Mouse (Mus musculus) R1 (cell line): ENCODE measurements around the gene Adgrg1.

ENCODE experiments used
- DNase-seq: peaks from one replicate; pipeline ENCODE4 v3.0.0-alpha.2; 2018; ENCODE audit warnings: low read depth, low spot score

Gene Adgrg1

GRCm38 (mm10) chr8:94974467-94975165, at the start of gene Adgrg1:
Gene Adgrg1 (plus strand): TSS chr8:94974751.
- no peak for DNase-seq

- no peak for DNase-seq
Observed at GRCm38 (mm10) chr8:94928227-94928626, 46.3 kb upstream of the Adgrg1 start.

GRCm38 (mm10) chr8:94933918-94934317, 40.6 kb upstream of the Adgrg1 start:
- DNase-seq: no peak

- no peak for DNase-seq
Observed at GRCm38 (mm10) chr8:94935172-94935571, 39.4 kb upstream of the Adgrg1 start.

- peak; percentile 62 for DNase-seq
Observed at GRCm38 (mm10) chr8:94942566-94942965, 32.0 kb upstream of the Adgrg1 start.

- DNase-seq: no peak
Observed at GRCm38 (mm10) chr8:94945185-94945584, 29.4 kb upstream of the Adgrg1 start.

GRCm38 (mm10) chr8:94948421-94948820, 26.1 kb upstream of the Adgrg1 start:
- peak; percentile 10 for DNase-seq

- DNase-seq: peak; percentile 81
Observed at GRCm38 (mm10) chr8:94949010-94949409, 25.5 kb upstream of the Adgrg1 start.

GRCm38 (mm10) chr8:94950046-94950445, 24.5 kb upstream of the Adgrg1 start:
- DNase-seq: peak; percentile 77

- no peak for DNase-seq
Observed at GRCm38 (mm10) chr8:94950458-94950857, 24.1 kb upstream of the Adgrg1 start.

GRCm38 (mm10) chr8:94952086-94952485, 22.5 kb upstream of the Adgrg1 start:
- no peak for DNase-seq

GRCm38 (mm10) chr8:94953624-94954367, 20.8 kb upstream of the Adgrg1 start:
- DNase-seq: no peak

GRCm38 (mm10) chr8:94954368-94954737, 20.2 kb upstream of the Adgrg1 start:
- DNase-seq: no peak

GRCm38 (mm10) chr8:94954921-94955758, 19.4 kb upstream of the Adgrg1 start:
- peak; percentile 43 for DNase-seq

- no peak for DNase-seq
Observed at GRCm38 (mm10) chr8:94956078-94956574, 18.4 kb upstream of the Adgrg1 start.

GRCm38 (mm10) chr8:94962201-94962600, 12.3 kb upstream of the Adgrg1 start:
- DNase-seq: no peak

- no peak for DNase-seq
Observed at GRCm38 (mm10) chr8:94964828-94965227, 9.7 kb upstream of the Adgrg1 start.

GRCm38 (mm10) chr8:94966578-94966977, 8.0 kb upstream of the Adgrg1 start:
- DNase-seq: peak; percentile 65

- no peak for DNase-seq
Observed at GRCm38 (mm10) chr8:94967071-94967470, 7.5 kb upstream of the Adgrg1 start.

- no peak for DNase-seq
Observed at GRCm38 (mm10) chr8:94967554-94967953, 7.0 kb upstream of the Adgrg1 start.

GRCm38 (mm10) chr8:94973270-94973669, 1.3 kb upstream of the Adgrg1 start:
- DNase-seq: no peak

GRCm38 (mm10) chr8:94973786-94974185, 765 bp upstream of the Adgrg1 start:
- no peak for DNase-seq
